Mouse (Mus musculus): ENCODE results near the gene Rps6ka2.

DNA sequence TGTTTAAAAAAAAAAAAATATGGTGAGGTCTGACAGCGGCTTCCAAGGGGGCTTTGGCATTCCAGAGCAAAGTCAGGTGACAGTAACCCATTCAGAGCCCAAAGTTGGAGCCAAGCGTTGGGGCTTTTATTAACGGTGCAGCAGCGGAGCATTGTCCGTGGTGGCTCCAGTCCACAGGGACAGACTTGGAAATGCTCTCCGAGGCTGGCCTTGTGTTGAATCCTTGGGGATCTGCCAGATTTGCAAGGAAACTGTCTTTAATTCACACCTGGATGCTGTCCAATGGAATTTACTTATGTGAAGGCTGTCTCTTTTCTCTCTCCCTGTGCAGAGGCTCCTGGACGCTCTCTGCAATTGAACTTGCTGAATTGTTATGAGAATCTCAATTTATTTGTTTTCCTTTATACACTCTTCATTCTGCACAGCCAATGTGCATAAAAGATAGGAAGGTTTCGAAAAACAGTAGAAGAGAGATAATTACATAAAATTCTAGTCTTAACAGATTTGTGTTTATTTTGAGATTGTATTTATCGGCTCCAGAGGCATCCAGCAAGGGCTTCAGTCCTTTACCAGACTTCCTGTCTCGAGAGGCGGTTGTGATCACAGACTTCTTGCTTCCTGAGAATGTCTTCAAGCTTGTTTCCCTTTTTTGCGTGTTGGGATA is 95.9 kb downstream of the Rps6ka2 start:
- TF ChIP-seq CTCF (IDR thresholded peaks at IDR 0.05; ENCODE audit: control insufficient read depth, insufficient read depth, insufficient read length) (no peak), MYOG (IDR thresholded peaks at IDR 0.05; ENCODE audit: control insufficient read depth, extremely low read depth, insufficient read length) (no peak), USF1 (IDR thresholded peaks at IDR 0.05; ENCODE audit: low read depth) (no peak), MYOD1 (IDR thresholded peaks at IDR 0.05; ENCODE audit: control insufficient read depth, insufficient read length, low read depth) (no peak)

Data from C2C12 (cell line).